Mouse (Mus musculus): ENCODE measurements around the gene Lctl.

- TF ChIP-seq CTCF (IDR thresholded peaks at IDR 0.05; ENCODE audit: low read depth) (peak; percentile 99), EP300 (IDR thresholded peaks at IDR 0.05; ENCODE audit: low read depth) (no peak)
Observed at GRCm38 (mm10) chr9:64100442-64100841, 16.5 kb upstream of the Lctl start.

Measured in liver, embryonic 14.5 days (tissue).